Mouse (Mus musculus) thymus, adult 2 months (tissue): Measurements from ENCODE around the gene Cep350. TPM values are rescaled to one million over a fixed set of nuclear protein-coding genes. Genes with fewer than 3 reads are reported as not detected.
"Not testable (repeated sequence)": the region's sequence is repeated elsewhere in the genome, so short reads cannot be mapped to it uniquely, and the experiment has no call there.

ENCODE experiments used
- DNase-seq: peaks from one replicate; pipeline ENCODE4 v3.0.0; 2021
- H3K27ac ChIP-seq: fragments of 200-500 bp; 2 replicates; pipeline ENCODE4 v1.5.1; 2012; ENCODE audit warnings: low read length, control low read depth; ENCODE audit not compliant: control insufficient read depth, insufficient read depth
- H3K27me3 ChIP-seq: fragments of 200-500 bp; 2 replicates; pipeline ENCODE4 v1.6.1; 2012; ENCODE audit warnings: mild to moderate bottlenecking, low read length, moderate library complexity, mixed read lengths; ENCODE audit not compliant: control insufficient read depth, insufficient read depth
- H3K36me3 ChIP-seq: fragments of 200-500 bp; 2 replicates; pipeline ENCODE4 v1.6.1; 2012; ENCODE audit warnings: mild to moderate bottlenecking, low read length, moderate library complexity; ENCODE audit not compliant: control insufficient read depth, insufficient read depth
- H3K4me1 ChIP-seq: fragments of 200-500 bp; replicated peaks from 2 replicates; pipeline ENCODE4 v1.6.1; 2012; ENCODE audit warnings: low read length; ENCODE audit not compliant: control insufficient read depth, insufficient read depth
- H3K4me3 ChIP-seq: fragments of 200-500 bp; 2 replicates; pipeline ENCODE4 v1.5.1; 2012; ENCODE audit warnings: mild to moderate bottlenecking, low read length, control low read depth, moderate library complexity; ENCODE audit not compliant: control insufficient read depth, insufficient read depth
- CTCF ChIP-seq: fragments of 200-500 bp; IDR thresholded peaks from 2 replicates; pipeline ENCODE4 v1.5.1; 2012; ENCODE audit warnings: mild to moderate bottlenecking, control low read depth, low read length, moderate library complexity, borderline replicate concordance; ENCODE audit not compliant: control insufficient read depth, poor library complexity, insufficient read depth; ENCODE audit errors: extremely low read depth
- POLR2A ChIP-seq: fragments of 200-500 bp; IDR thresholded peaks from 2 replicates; pipeline ENCODE4 v1.6.1; 2012; ENCODE audit warnings: mild to moderate bottlenecking, low read length, control low read depth, moderate library complexity; ENCODE audit not compliant: control insufficient read depth, poor library complexity, insufficient read depth; ENCODE audit errors: extremely low read depth
- WGBS: fragments of 180-500 bp; shearing (Covaris S2); methylation state at CpG from one replicate; pipeline ENCODE4 v1.1.7; 2018; 5-methylcytosine and 5-hydroxymethylcytosine counted together
- polyA plus RNA-seq: library from polyadenylated mRNA; depleted of rRNA; stranded (reverse); fragments of >200 nt; gene quantifications from 2 replicates; pipeline ENCODE4 v1.2.3, GENCODE M21; 2012

Gene Cep350
- polyA plus RNA-seq, 1 experiment = 12.7 TPM

DNA sequence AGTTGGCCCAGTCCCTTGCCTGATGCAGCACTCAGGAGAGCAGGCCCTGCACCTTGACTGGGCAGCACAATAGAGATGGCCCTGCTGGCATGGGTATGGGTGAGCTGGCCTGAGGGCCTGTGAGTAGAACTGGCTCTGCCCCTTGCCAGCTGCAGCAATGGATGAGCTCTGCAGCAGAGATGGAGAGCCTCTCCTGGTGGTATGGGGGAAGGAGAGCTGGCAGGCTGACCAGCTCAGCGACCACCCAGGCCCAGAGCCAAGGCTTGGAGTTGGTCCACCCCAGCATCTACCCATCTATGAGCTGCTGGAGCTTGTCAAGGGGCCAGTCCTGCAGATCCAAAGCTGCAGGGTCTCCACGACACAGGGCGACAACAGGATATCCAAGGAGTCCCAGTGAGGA is 69.5 kb downstream of the Cep350 start:
- Histone ChIP-seq H3K36me3 (peaks cover 69% of the 10 kb centered on the region), H3K4me3 (no peak overlapping the region), H3K4me1 (no peaks in the 10 kb centered on the region), H3K27me3 (no peaks in the 10 kb centered on the region), H3K27ac (no peak overlapping the region)
- TF ChIP-seq CTCF = no peak
- no peak for TF ChIP-seq POLR2A
- whole genome bisulfite sequencing = 94% methylated on average over 3 of the region's 3 CpGs
- DNase-seq = no peak

- peaks cover 72% of the 10 kb centered on the region for H3K36me3 ChIP-seq
These were observed 71.7 kb downstream of the Cep350 start for GRCm38 (mm10) chr1:155901348-155901747.

DNA sequence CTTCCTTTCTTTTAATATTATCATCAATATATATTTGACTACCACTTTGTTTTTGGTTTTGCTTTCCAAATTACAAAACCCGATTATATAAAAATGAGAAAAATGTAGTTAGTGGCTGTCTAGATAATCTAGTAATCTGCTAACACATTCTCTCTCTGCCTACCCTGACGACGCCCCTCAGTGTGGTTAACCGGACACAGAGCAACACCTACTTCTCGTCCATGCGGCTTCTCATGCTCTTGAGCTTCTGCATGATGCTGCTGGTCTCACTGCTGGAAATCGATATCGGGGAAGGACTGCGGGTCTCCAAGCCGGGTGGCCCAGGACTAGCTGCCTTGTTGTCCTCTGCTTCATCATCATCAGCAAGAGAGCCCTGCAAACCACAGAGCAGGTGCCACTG is 78.7 kb downstream of the Cep350 start:
- Histone ChIP-seq H3K36me3 (peaks cover 68% of the 10 kb centered on the region), H3K27me3 (no peaks in the 10 kb centered on the region), H3K27ac (no peak overlapping the region), H3K4me1 (no peaks in the 10 kb centered on the region), H3K4me3 (no peak overlapping the region)
- WGBS = 96% methylated on average over 10 of the region's 10 CpGs
- no peak for DNase-seq
- TF ChIP-seq POLR2A = no peak
- TF ChIP-seq CTCF = no peak

More at GRCm38 (mm10) chr1:155901348-155901747, 71.7 kb downstream of the Cep350 start:
- 97% methylated on average over 8 of the region's 8 CpGs for WGBS
- H3K27me3 ChIP-seq = no peaks in the 10 kb centered on the region
- no peak overlapping the region for H3K27ac ChIP-seq
- no peak for TF ChIP-seq POLR2A
- TF ChIP-seq CTCF = no peak
- H3K4me1 ChIP-seq = no peaks in the 10 kb centered on the region
- no peak for DNase-seq
- no peak overlapping the region for H3K4me3 ChIP-seq

DNA sequence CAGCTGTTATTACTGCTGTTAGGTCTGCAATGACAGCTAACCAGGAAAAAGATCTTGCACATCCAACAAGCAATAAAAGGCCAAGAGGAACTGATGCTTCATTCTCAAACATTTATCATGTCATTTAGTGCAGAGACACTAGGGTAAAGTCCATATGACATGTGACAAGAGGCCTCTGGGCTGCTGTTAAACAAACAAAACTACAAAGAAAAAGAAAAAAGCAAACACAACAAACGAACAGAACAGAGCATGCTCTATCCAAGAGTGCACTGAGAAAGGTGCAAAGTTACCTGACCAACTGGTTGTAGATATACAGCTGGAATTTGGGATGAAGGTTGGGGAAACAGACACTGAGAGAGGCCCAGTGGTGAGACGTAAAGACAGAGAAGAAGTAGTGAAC is 86.2 kb downstream of the Cep350 start:
- no peaks in the 10 kb centered on the region for H3K4me1 ChIP-seq
- H3K27ac ChIP-seq = no peak overlapping the region
- no peak for DNase-seq
- H3K27me3 ChIP-seq = no peaks in the 10 kb centered on the region
- peaks cover 44% of the 10 kb centered on the region for H3K36me3 ChIP-seq
- no peak overlapping the region for H3K4me3 ChIP-seq
- 89% methylated on average over 2 of the region's 2 CpGs for WGBS
- TF ChIP-seq CTCF (no peak), POLR2A (no peak)

- H3K27me3 ChIP-seq, H3K27ac ChIP-seq, H3K4me1 ChIP-seq, DNase-seq, H3K4me3 ChIP-seq: not testable (repeated sequence)
- H3K36me3 ChIP-seq = peaks cover 64% of the 10 kb centered on the region
- WGBS = 96% methylated on average over 3 of the region's 3 CpGs
These were observed 90.3 kb downstream of the Cep350 start for GRCm38 (mm10) chr1:155882646-155883231.

DNA sequence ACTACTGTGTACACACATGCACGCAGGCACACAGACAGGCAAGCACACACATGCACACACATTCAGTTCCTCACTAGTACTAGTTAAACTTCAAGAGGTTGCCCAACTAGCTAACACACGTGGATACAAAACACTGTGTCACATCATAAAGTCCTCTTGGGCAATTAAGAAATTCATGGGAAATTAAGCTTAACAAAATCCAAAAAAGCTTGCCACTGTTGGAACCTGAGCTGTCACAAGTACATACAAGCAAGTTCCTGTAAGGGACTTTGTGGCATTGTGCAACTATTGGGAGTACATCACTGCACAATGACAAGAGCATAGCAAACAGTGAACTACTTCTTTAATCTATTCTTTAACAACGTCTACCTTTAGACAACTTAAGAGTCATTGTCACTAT is 93.5 kb downstream of the Cep350 start:
- TF ChIP-seq POLR2A (no peak), CTCF (no peak)
- WGBS = 96% methylated on average over 3 of the region's 3 CpGs
- H3K27me3 ChIP-seq = no peaks in the 10 kb centered on the region
- no peak overlapping the region for H3K27ac ChIP-seq
- peaks cover 57% of the 10 kb centered on the region for H3K36me3 ChIP-seq
- DNase-seq = no peak
- no peaks in the 10 kb centered on the region for H3K4me1 ChIP-seq
- H3K4me3 ChIP-seq = no peak overlapping the region

GRCm38 (mm10) chr1:155862967-155863366 is 110.1 kb downstream of the Cep350 start:
- TF ChIP-seq POLR2A (no peak), CTCF (no peak)
- peaks cover 70% of the 10 kb centered on the region for H3K36me3 ChIP-seq
- H3K27me3 ChIP-seq = no peaks in the 10 kb centered on the region
- DNase-seq = peak; percentile 6
- H3K27ac ChIP-seq = no peak overlapping the region
- H3K4me1 ChIP-seq = no peaks in the 10 kb centered on the region
- H3K4me3 ChIP-seq = no peak overlapping the region
- WGBS = 56% methylated on average over 4 of the region's 4 CpGs
